Mouse (Mus musculus): ENCODE measurements around the gene Mptx2. TPM values are rescaled to one million over a fixed set of nuclear protein-coding genes. Genes with fewer than 3 reads are reported as not detected.

Mptx2 gene
- polyA plus RNA-seq (2012; rRNA removed), result 0.23 and 5.5 TPM in 2 replicates

DNA sequence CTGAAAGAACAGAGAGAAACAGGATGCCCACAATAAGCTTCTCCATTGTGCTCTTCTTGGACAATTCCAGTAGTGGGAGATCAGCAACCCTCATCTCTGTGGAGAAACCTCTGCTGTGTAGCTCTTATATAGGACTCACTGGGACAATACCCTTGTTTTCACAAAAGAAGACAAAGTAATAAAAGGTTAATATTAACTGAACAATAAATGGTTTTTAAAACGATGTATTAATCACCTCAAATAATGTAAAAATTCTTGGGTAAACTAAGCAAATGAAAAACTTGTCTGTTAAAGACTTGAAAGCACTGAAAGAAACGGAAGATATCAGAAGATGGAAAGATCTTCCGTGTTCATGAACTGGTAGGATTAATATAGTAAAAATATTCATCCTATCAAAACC is at the start of gene Mptx2:
Gene Mptx2, minus strand, starts transcription at position 101 of the 400 bp plus-strand sequence.

GRCm38 (mm10) chr1:173265701-173266100 is 11.9 kb downstream of the Mptx2 start, which contains the start of gene Olfr418:
TSS of gene Olfr418 (plus strand) at chr1:173266001.

GRCm38 (mm10) chr1:173227081-173227480 is 50.5 kb downstream of the Mptx2 start, which contains the start of gene Fcer1a:
TSS of gene Fcer1a (minus strand) at chr1:173227214.

Other genes starting within 250 kb of the Mptx2 start
- not detected in 2 replicates for gene Olfr1408, start 140.4 kb downstream of the Mptx2 start, polyA plus RNA-seq (2012; rRNA removed)
- gene Olfr1406, start 87.1 kb downstream of the Mptx2 start, polyA plus RNA-seq (2012; rRNA removed), result not detected in 2 replicates
- not detected in 2 replicates for gene Olfr218, start 80.0 kb downstream of the Mptx2 start, polyA plus RNA-seq (2012; rRNA removed)
- not detected in 2 replicates for gene Olfr1404, start 65.4 kb downstream of the Mptx2 start, polyA plus RNA-seq (2012; rRNA removed)
- not detected in 2 replicates for gene Fcer1a, start 50.6 kb downstream of the Mptx2 start, polyA plus RNA-seq (2012; rRNA removed)
- not detected in 2 replicates for gene Olfr418, start 11.8 kb downstream of the Mptx2 start, polyA plus RNA-seq (2012; rRNA removed)
- gene Ackr1, start 56.0 kb upstream of the Mptx2 start, polyA plus RNA-seq (2012; rRNA removed), result 12.9 and 18.3 TPM in 2 replicates
- 9.1 and 10.1 TPM in 2 replicates for gene Aim2, start 73.1 kb upstream of the Mptx2 start, polyA plus RNA-seq (2012; rRNA removed)
- 11.3 and 14.2 TPM in 2 replicates for gene Cadm3, start 89.9 kb upstream of the Mptx2 start, polyA plus RNA-seq (2012; rRNA removed)
- 0.20 and 0.25 TPM in 2 replicates for gene Ifi206, start 213.3 kb upstream of the Mptx2 start, polyA plus RNA-seq (2012; rRNA removed)

Data from colon, adult 2 months (tissue).